Mouse (Mus musculus): ENCODE measurements around the gene Rtf1. TPM values are rescaled to one million over a fixed set of nuclear protein-coding genes. Genes with fewer than 3 reads are reported as not detected.

Rtf1 gene
- polyA plus RNA-seq (2014; fragmentation: Illumina TruSeq; extraction: RNeasy Lipid Tissue Mini Kit (QIAGEN cat#74804); ENCODE audit: low read depth, low replicate concordance), result 32.4 TPM

GRCm38 (mm10) chr2:119674525-119675214 lies at the start of gene Rtf1:
TSS of gene Rtf1 (plus strand) at chr2:119675068.

DNA sequence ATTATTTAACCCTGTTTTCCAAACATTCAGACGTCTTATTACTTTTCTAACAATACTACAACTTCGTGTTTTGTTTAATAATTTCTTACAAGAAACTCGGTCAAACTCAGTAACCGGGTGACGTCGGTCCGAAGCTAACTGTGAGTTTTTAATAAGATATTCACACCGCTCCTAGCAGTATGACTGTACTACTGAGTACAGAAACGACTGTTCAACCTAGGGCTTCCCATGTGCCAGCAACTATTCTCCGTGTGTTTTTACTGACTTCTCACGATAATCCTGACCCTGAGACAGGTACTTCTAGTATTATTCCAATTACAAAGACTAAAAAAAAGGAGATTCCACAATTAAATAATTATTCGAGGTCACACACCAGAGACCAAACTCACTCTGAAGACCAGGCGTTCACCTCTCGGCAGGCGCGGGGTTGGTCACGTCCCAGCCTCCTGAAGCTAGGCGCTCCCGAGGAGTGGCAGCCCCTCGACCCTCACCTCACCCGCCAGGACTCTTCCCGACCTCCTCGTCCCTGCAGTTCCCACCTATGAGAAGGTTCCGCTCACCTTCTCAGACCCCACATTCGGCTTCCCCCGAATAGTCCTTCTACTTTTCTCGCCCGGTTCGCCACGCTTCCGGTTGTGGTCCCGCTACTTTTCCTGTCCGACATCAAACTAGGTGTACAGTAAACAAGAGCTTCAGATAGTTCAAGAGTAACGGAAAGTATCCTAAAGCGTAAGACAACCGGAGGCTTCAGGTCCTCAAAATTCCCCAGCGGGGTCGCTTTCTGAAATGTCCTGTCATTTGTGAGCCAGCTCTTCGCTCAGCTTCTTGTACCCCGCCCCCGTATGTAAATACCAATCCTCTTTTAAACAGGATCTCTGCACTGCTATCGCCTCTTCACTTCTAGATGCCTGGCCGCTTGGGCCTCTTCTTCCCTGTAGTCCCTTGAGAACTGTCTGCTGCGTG lies 12.4 kb upstream of the Rtf1 start, which contains the start of gene Ndufaf1:
Gene Ndufaf1 (minus strand): TSS at position 608 of the 963 bp plus-strand sequence.

DNA sequence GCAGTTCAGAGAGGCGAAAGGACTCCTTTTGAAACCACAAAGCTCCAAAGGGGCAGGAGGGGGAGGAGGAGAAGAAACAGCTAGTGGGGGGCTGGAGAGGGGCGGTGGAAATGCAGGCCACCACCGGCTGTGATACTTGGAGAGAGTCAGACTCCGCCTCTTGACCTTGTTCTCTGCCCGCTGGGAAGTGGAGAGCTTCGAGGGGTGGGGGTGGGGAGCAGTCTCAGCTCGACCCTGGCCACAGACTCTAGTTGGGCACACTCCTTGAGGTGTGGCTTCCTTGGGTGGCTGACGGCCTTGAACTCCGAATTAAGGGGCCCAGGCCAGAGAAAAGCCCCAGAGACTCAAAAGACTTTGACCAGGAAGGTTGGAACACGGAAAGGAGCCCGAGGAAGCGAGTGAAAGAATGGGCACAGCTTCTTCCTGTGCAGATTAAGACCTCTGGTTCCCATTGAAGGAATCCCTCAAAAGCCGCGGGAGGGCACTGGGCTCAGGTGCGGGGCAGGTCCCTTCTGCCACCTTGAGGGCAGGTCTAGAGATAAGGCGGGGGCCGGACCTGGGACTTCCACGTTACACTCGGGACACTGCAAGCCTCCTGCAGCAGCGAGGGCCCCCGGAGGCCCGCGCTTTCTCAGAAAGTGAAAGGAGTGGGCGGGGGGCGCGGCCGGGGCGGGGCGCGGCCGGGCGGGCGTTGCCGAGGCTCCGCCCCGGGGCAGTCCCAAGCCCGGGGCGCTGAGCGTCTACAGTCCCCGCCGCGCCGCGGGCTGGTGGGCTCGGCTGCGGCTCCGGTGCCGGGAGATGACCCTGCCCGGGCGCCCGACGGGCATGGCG lies 66.9 kb downstream of the Rtf1 start, which contains the start of gene Itpka:
Gene Itpka (plus strand): TSS at position 757 of the 831 bp plus-strand sequence.

GRCm38 (mm10) chr2:119760251-119760650 lies 85.4 kb downstream of the Rtf1 start, which contains the start of gene Ltk:
TSS of gene Ltk (minus strand) at chr2:119760431.

Other genes starting within 250 kb of the Rtf1 start
- 26.5 TPM for gene Ino80, start 197.4 kb upstream of the Rtf1 start, polyA plus RNA-seq (2014; fragmentation: Illumina TruSeq; extraction: RNeasy Lipid Tissue Mini Kit (QIAGEN cat#74804); ENCODE audit: low read depth, low replicate concordance)
- gene Exd1, start 127.4 kb upstream of the Rtf1 start, polyA plus RNA-seq (2014; fragmentation: Illumina TruSeq; extraction: RNeasy Lipid Tissue Mini Kit (QIAGEN cat#74804); ENCODE audit: low read depth, low replicate concordance), result 1.0 TPM
- 454 TPM for gene Chp1, start 127.4 kb upstream of the Rtf1 start, polyA plus RNA-seq (2014; fragmentation: Illumina TruSeq; extraction: RNeasy Lipid Tissue Mini Kit (QIAGEN cat#74804); ENCODE audit: low read depth, low replicate concordance)
- gene Nusap1, start 56.8 kb upstream of the Rtf1 start, polyA plus RNA-seq (2014; fragmentation: Illumina TruSeq; extraction: RNeasy Lipid Tissue Mini Kit (QIAGEN cat#74804); ENCODE audit: low read depth, low replicate concordance), result 11.4 TPM
- 7.0 TPM for gene Oip5, start 56.6 kb upstream of the Rtf1 start, polyA plus RNA-seq (2014; fragmentation: Illumina TruSeq; extraction: RNeasy Lipid Tissue Mini Kit (QIAGEN cat#74804); ENCODE audit: low read depth, low replicate concordance)
- 117 TPM for gene Ndufaf1, start 12.2 kb upstream of the Rtf1 start, polyA plus RNA-seq (2014; fragmentation: Illumina TruSeq; extraction: RNeasy Lipid Tissue Mini Kit (QIAGEN cat#74804); ENCODE audit: low read depth, low replicate concordance)
- gene Itpka, start 67.3 kb downstream of the Rtf1 start, polyA plus RNA-seq (2014; fragmentation: Illumina TruSeq; extraction: RNeasy Lipid Tissue Mini Kit (QIAGEN cat#74804); ENCODE audit: low read depth, low replicate concordance), result not detected
- not detected for gene Ltk, start 85.4 kb downstream of the Rtf1 start, polyA plus RNA-seq (2014; fragmentation: Illumina TruSeq; extraction: RNeasy Lipid Tissue Mini Kit (QIAGEN cat#74804); ENCODE audit: low read depth, low replicate concordance)
- gene Rpap1, start 112.5 kb downstream of the Rtf1 start, polyA plus RNA-seq (2014; fragmentation: Illumina TruSeq; extraction: RNeasy Lipid Tissue Mini Kit (QIAGEN cat#74804); ENCODE audit: low read depth, low replicate concordance), result 1.2 TPM
- gene Tyro3, start 122.7 kb downstream of the Rtf1 start, polyA plus RNA-seq (2014; fragmentation: Illumina TruSeq; extraction: RNeasy Lipid Tissue Mini Kit (QIAGEN cat#74804); ENCODE audit: low read depth, low replicate concordance), result 0.47 TPM
- gene Mga, start 222.2 kb downstream of the Rtf1 start, polyA plus RNA-seq (2014; fragmentation: Illumina TruSeq; extraction: RNeasy Lipid Tissue Mini Kit (QIAGEN cat#74804); ENCODE audit: low read depth, low replicate concordance), result 53.1 TPM